In genomic region chr7:39545134-39545533, GRCm38 (mm10) we compare ENCODE assay signal across 8 mouse cellular contexts. TPM values are rescaled to one million over a fixed set of nuclear protein-coding genes. Genes with fewer than 3 reads are reported as not detected.
DNase-seq lines count a peak whose midpoint lies in the region; ATAC-seq lines count a peak whose summit lies in the region.

No protein-coding gene starts in this region.

- H3K9ac ChIP-seq in kidney, embryonic 16.5 days (replicated peaks; ENCODE audit: low read length): peak overlapping the region; percentile 90
- H3K9ac ChIP-seq in embryonic facial prominence, embryonic 11.5 days (replicated peaks; ENCODE audit: low read length): peak overlapping the region; percentile 71
- H3K9ac ChIP-seq in hindbrain, embryonic 16.5 days (ENCODE audit: low read depth, low read length): peak overlapping the region; percentile 75; the same call in 1 of the 2 replicates
- H3K9ac ChIP-seq in midbrain, embryonic 15.5 days: no peak overlapping the region; the same call in 1 of the 2 replicates

- no peaks in the 10 kb centered on the region for H3K36me3 ChIP-seq in kidney, embryonic 16.5 days (ENCODE audit: insufficient read depth, low read length)
- H3K36me3 ChIP-seq in embryonic facial prominence, embryonic 11.5 days (replicated peaks; ENCODE audit: control insufficient read depth, insufficient read depth, low read depth, low read length): no peaks in the 10 kb centered on the region
- H3K36me3 ChIP-seq in hindbrain, embryonic 16.5 days (ENCODE audit: control insufficient read depth, insufficient read depth, low read length): no peaks in the 10 kb centered on the region
- H3K36me3 ChIP-seq in midbrain, embryonic 15.5 days (replicated peaks): no peaks in the 10 kb centered on the region

- no peak for DNase-seq in kidney, postnatal 14 days
- DNase-seq in embryonic facial prominence, embryonic 11.5 days (ENCODE audit: low spot score): no peak
- DNase-seq in thymus, postnatal 36 days: no peak
- no peak for DNase-seq in cerebellum, adult 18-20 months
- DNase-seq in spleen, adult 12 weeks (ENCODE audit: low spot score): no peak

- H3K4me1 ChIP-seq in kidney, embryonic 16.5 days (ENCODE audit: insufficient read depth, low read length): 0 out of 2 replicates have a peak, but pooled peaks cover 4% of the 10 kb centered on the region
- H3K4me1 ChIP-seq in embryonic facial prominence, embryonic 11.5 days (ENCODE audit: control insufficient read depth, insufficient read depth, low read length): no peaks in the 10 kb centered on the region
- H3K4me1 ChIP-seq in hindbrain, embryonic 16.5 days (ENCODE audit: control insufficient read depth, insufficient read depth, low read depth, low read length): peaks cover 8% of the 10 kb centered on the region
- H3K4me1 ChIP-seq in midbrain, embryonic 15.5 days: peaks cover 12% of the 10 kb centered on the region

- peak overlapping the region; percentile 76 for H3K4me2 ChIP-seq in kidney, embryonic 16.5 days (replicated peaks; ENCODE audit: low read depth, low read length)
- H3K4me2 ChIP-seq in embryonic facial prominence, embryonic 11.5 days (ENCODE audit: low read depth, low read length): peak overlapping the region; percentile 63
- H3K4me2 ChIP-seq in hindbrain, embryonic 16.5 days (ENCODE audit: low read length): peak overlapping the region; percentile 78
- peak overlapping the region; percentile 67 for H3K4me2 ChIP-seq in midbrain, embryonic 15.5 days

- no peak for ATAC-seq in kidney, embryonic 16.5 days (ENCODE audit: low FRiP score, low TSS enrichment)
- no peak for ATAC-seq in embryonic facial prominence, embryonic 11.5 days (replicated peaks; ENCODE audit: insufficient number of reproducible peaks, low FRiP score, low TSS enrichment, low read depth)
- no peak for ATAC-seq in hindbrain, embryonic 16.5 days
- ATAC-seq in midbrain, embryonic 15.5 days (replicated peaks): 0 out of 2 replicates have a peak, but pooled peaks have one; percentile 3

- no peaks in the 10 kb centered on the region for H3K9me3 ChIP-seq in kidney, embryonic 16.5 days (ENCODE audit: low read length)
- H3K9me3 ChIP-seq in embryonic facial prominence, embryonic 11.5 days (replicated peaks; ENCODE audit: control insufficient read depth, low read length): no peaks in the 10 kb centered on the region
- H3K9me3 ChIP-seq in hindbrain, embryonic 16.5 days (ENCODE audit: control insufficient read depth, low read length): no peaks in the 10 kb centered on the region
- H3K9me3 ChIP-seq in midbrain, embryonic 15.5 days: no peaks in the 10 kb centered on the region

- peak overlapping the region; percentile 71 for H3K4me3 ChIP-seq in kidney, embryonic 16.5 days (ENCODE audit: low read length)
- H3K4me3 ChIP-seq in embryonic facial prominence, embryonic 11.5 days (ENCODE audit: low read depth, low read length): peak overlapping the region; percentile 47
- H3K4me3 ChIP-seq in hindbrain, embryonic 16.5 days (ENCODE audit: low read length): peak overlapping the region; percentile 51
- peak overlapping the region; percentile 44 for H3K4me3 ChIP-seq in midbrain, embryonic 15.5 days

- peak overlapping the region; percentile 98 for H3K27ac ChIP-seq in kidney, embryonic 16.5 days (ENCODE audit: low read length)
- H3K27ac ChIP-seq in embryonic facial prominence, embryonic 11.5 days (replicated peaks; ENCODE audit: low read depth, low read length): no peak overlapping the region
- peak overlapping the region; percentile 83 for H3K27ac ChIP-seq in hindbrain, embryonic 16.5 days (ENCODE audit: low read depth, low read length)
- H3K27ac ChIP-seq in midbrain, embryonic 15.5 days: peak overlapping the region; percentile 78; the same call in 1 of the 2 replicates

- WGBS in kidney, embryonic 16.5 days: 37% methylated on average over 10 of the region's 10 CpGs
- WGBS in embryonic facial prominence, embryonic 11.5 days: 53% methylated on average over 10 of the region's 10 CpGs
- 45% methylated on average over 10 of the region's 10 CpGs for WGBS in hindbrain, embryonic 16.5 days
- WGBS in midbrain, embryonic 15.5 days: 51% methylated on average over 10 of the region's 10 CpGs

- no peaks in the 10 kb centered on the region for H3K27me3 ChIP-seq in kidney, embryonic 16.5 days (ENCODE audit: insufficient read depth, low read length)
- H3K27me3 ChIP-seq in embryonic facial prominence, embryonic 11.5 days (ENCODE audit: control insufficient read depth, insufficient read depth, low read length): no peaks in the 10 kb centered on the region
- H3K27me3 ChIP-seq in hindbrain, embryonic 16.5 days (replicated peaks; ENCODE audit: control insufficient read depth, insufficient read depth, low read length): no peaks in the 10 kb centered on the region
- H3K27me3 ChIP-seq in midbrain, embryonic 15.5 days (replicated peaks): no peaks in the 10 kb centered on the region

RNA-seq across cellular contexts. Expression of gene Zfp619, which starts 27.6 kb away (rescaled TPM):
- 2.0 and 2.3 TPM in 2 replicates for polyA plus RNA-seq in kidney, embryonic 16.5 days (2015; fragmentation: Nextera tagmentation; extraction: Ambion mirVana)
- polyA plus RNA-seq in embryonic facial prominence, embryonic 11.5 days (2014; fragmentation: Nextera tagmentation; extraction: Ambion mirVana): 3.2 and 3.6 TPM in 2 replicates
- polyA plus RNA-seq in hindbrain, embryonic 16.5 days (2015; fragmentation: Nextera tagmentation; extraction: Ambion mirVana): 2.2 and 2.9 TPM in 2 replicates
- polyA plus RNA-seq in midbrain, embryonic 15.5 days (2015; fragmentation: Nextera tagmentation; extraction: Ambion mirVana): 3.9 TPM in 2 replicates
